Mouse (Mus musculus): ENCODE results near the gene Msi2. TPM values are rescaled to one million over a fixed set of nuclear protein-coding genes. Genes with fewer than 3 reads are reported as not detected.

Gene Msi2
- total RNA-seq, 1 experiment from 2014 or later, result 151 TPM

GRCm38 (mm10) chr11:88619468-88620157 lies 98.7 kb downstream of the Msi2 start:
- ATAC-seq (replicated peaks; ENCODE audit: low read depth, poor library complexity, severe bottlenecking), result no peak

GRCm38 (mm10) chr11:88618732-88619309 lies 99.5 kb downstream of the Msi2 start:
- peak; percentile 55 for ATAC-seq (replicated peaks; ENCODE audit: low read depth, poor library complexity, severe bottlenecking)

DNA sequence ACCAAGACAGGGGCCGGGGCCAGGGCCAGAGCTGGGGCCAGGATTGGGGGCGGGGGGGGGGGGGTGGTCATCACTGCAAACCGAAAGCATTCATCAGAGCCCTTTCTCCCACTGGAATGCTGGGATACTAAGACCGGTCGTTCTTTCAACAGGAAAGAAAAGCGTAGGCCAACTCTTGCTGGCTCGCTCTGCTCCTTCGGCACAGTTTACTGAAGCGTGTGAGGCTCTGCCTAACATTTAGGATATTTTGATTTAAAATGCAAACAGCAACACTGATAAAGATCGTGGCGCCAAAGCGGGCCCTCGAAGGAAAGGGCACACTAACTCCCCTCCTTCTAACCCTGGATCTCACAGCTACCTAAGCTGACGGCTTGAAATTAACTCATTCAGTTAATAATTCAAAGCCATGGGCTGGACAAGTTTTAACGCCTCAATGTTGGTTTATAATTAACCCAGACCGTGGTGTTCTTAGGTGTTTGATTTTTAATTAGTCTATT lies 100.3 kb downstream of the Msi2 start:
- ATAC-seq (replicated peaks; ENCODE audit: low read depth, poor library complexity, severe bottlenecking), result no peak

GRCm38 (mm10) chr11:88617380-88617779 lies 100.9 kb downstream of the Msi2 start:
- ATAC-seq (replicated peaks; ENCODE audit: low read depth, poor library complexity, severe bottlenecking), result no peak

- no peak for ATAC-seq (replicated peaks; ENCODE audit: low read depth, poor library complexity, severe bottlenecking)
Observed at GRCm38 (mm10) chr11:88614527-88615305, 103.6 kb downstream of the Msi2 start.

- ATAC-seq (replicated peaks; ENCODE audit: low read depth, poor library complexity, severe bottlenecking), result peak; percentile 77
Observed at GRCm38 (mm10) chr11:88613771-88614526, 104.4 kb downstream of the Msi2 start.

DNA sequence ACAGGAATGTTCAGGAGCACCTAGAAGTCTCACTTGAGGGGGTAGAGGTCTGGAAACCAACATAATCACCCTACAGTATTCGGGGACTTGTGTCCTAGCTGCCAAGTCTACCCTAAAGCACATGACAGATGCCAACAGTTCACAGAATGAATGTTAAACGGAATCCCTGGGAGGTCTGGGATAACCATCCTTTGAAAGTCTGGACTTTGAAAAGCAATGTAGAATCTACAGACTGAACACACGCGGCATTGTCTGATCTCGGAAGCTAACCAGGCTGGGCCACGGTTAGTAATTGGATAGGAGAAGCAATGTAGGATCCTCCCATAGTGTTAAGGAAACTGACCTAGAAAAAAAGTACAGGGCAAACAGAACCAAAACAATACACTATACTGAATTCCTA lies 105.3 kb downstream of the Msi2 start:
- no peak for ATAC-seq (replicated peaks; ENCODE audit: low read depth, poor library complexity, severe bottlenecking)

DNA sequence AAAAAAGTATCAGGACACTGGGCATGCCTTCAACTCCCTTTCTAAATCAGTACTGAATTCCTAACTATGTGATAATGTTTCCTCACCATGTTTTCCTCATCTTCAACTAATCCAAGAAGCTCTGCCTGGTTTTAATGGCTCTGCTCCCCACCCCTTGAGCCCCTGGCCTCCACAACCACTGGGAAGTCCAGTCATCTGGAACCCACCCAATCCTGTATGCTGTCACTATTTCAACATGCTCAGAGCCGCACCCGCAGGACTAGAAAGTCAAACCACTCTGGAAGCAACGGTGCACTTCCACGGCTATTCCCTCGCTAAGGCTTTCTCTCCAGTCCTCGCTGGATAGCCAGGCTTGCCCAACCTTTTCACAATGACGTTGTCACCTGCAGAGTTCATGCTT lies 106.2 kb downstream of the Msi2 start:
- ATAC-seq (replicated peaks; ENCODE audit: low read depth, poor library complexity, severe bottlenecking), result no peak

DNA sequence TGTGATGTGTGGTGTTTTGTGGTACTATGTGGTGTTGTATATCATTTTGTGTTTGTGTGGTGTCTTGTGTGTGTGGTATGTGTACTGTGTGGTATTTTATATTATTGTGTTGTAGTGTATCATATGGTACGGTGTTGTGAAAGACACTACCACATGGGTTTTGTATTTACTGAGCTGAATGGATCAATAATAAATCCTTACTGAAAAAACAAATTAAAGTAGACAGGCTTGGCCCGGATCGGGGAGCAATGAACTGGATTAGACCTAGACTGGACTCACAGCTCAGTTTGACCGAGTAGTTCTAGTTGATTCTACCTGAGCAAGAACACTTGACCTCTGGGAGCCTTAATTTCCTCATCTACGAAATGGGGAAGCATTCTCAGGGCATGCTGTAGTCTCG lies 107.5 kb downstream of the Msi2 start:
- ATAC-seq (replicated peaks; ENCODE audit: low read depth, poor library complexity, severe bottlenecking), result no peak

DNA sequence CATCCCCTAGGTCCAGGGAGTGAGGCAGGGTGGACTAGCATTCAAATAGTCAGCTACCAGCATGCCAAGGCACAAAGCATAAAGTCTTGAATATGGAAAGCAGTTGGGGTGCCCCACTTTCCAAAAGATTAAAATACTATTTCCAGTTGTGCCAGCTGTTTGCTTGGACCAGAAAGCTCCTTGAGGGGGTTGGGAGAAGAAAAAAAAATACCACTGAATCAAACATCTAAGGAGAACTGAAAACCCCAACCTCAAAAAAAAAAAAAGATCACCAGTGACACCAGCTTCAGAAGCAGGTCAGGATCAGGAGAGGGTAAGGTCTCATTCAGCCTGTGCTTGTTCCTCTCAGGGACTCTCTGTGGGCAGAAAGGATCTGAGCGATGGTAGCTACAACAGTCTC lies 108.2 kb downstream of the Msi2 start:
- ATAC-seq (replicated peaks; ENCODE audit: low read depth, poor library complexity, severe bottlenecking), result no peak

GRCm38 (mm10) chr11:88608584-88608983 lies 109.7 kb downstream of the Msi2 start:
- ATAC-seq (replicated peaks; ENCODE audit: low read depth, poor library complexity, severe bottlenecking), result peak; percentile 33

- no peak for ATAC-seq (replicated peaks; ENCODE audit: low read depth, poor library complexity, severe bottlenecking)
Observed at GRCm38 (mm10) chr11:88607725-88608383, 110.5 kb downstream of the Msi2 start.

GRCm38 (mm10) chr11:88605771-88606170 lies 112.5 kb downstream of the Msi2 start:
- ATAC-seq (replicated peaks; ENCODE audit: low read depth, poor library complexity, severe bottlenecking), result no peak

DNA sequence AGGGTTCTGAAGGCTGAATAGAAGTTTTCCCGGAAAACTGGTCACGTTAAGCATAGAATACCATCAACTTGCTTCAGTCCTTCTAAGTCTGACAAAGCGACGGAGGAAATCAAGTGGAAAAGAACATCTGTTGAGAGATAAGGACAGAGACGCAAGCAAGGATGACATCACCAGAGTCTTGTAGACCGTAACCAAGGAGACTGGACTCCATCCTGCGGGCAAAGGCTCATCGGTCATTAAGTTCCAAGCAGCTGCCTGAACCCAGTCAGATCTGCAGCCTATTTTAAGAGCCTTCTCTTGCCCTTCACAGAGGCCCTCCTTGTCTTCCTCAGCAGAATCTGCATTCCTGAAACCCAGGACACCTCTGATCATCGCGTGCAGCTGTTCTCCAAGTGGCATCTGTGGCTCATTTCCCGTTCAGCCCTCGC lies 113.2 kb downstream of the Msi2 start:
- ATAC-seq (replicated peaks; ENCODE audit: low read depth, poor library complexity, severe bottlenecking), result no peak

GRCm38 (mm10) chr11:88604635-88605034 lies 113.7 kb downstream of the Msi2 start:
- ATAC-seq (replicated peaks; ENCODE audit: low read depth, poor library complexity, severe bottlenecking), result no peak

- ATAC-seq (replicated peaks; ENCODE audit: low read depth, poor library complexity, severe bottlenecking), result no peak
Observed at GRCm38 (mm10) chr11:88603366-88603765, 114.9 kb downstream of the Msi2 start.

- peak; percentile 20 for ATAC-seq (replicated peaks; ENCODE audit: low read depth, poor library complexity, severe bottlenecking)
Observed at GRCm38 (mm10) chr11:88602471-88603120, 115.7 kb downstream of the Msi2 start.

- ATAC-seq (replicated peaks; ENCODE audit: low read depth, poor library complexity, severe bottlenecking), result no peak
Observed at GRCm38 (mm10) chr11:88600194-88600593, 118.1 kb downstream of the Msi2 start.
